Mouse (Mus musculus) thymus, adult 2 months (tissue): Measurements from ENCODE around the gene Zcchc14.

Source experiments
- CTCF ChIP-seq: fragments of 200-500 bp; IDR thresholded peaks from 2 replicates; pipeline ENCODE4 v1.5.1; 2012; ENCODE audit warnings: mild to moderate bottlenecking, control low read depth, low read length, moderate library complexity, borderline replicate concordance; ENCODE audit not compliant: control insufficient read depth, poor library complexity, insufficient read depth; ENCODE audit errors: extremely low read depth
- POLR2A ChIP-seq: fragments of 200-500 bp; IDR thresholded peaks from 2 replicates; pipeline ENCODE4 v1.6.1; 2012; ENCODE audit warnings: mild to moderate bottlenecking, low read length, control low read depth, moderate library complexity; ENCODE audit not compliant: control insufficient read depth, poor library complexity, insufficient read depth; ENCODE audit errors: extremely low read depth

GRCm38 (mm10) chr8:121609916-121610315 lies 42.8 kb downstream of the Zcchc14 start:
- TF ChIP-seq CTCF (no peak), POLR2A (no peak)
